Mouse (Mus musculus) CH12.LX (cell line): ENCODE results near the gene Ppp2r5e.

ENCODE experiments used
- BHLHE40 ChIP-seq: IDR thresholded peaks from 2 replicates; pipeline ENCODE4 v1.6.1; 2011; ENCODE audit warnings: mild to moderate bottlenecking, low read depth, low read length, improper control_type of control experiment
- CHD1 ChIP-seq: IDR thresholded peaks from 2 replicates; pipeline ENCODE4 v1.6.1; 2012; ENCODE audit warnings: low read depth, low read length, improper control_type of control experiment, inconsistent platforms
- CTCF ChIP-seq, 2 experiments: IDR thresholded peaks in 1 of 2; conservative IDR thresholded peaks in 1 of 2; 2 replicates each; pipeline ENCODE4 v1.5.1; 2011 to 2012; ENCODE audit warnings: low read depth in 2 of 2, low read length in 2 of 2, improper control_type of control experiment in 1 of 2, inconsistent platforms in 1 of 2, mild to moderate bottlenecking in 1 of 2, moderate library complexity in 1 of 2
- EP300 ChIP-seq: IDR thresholded peaks from 2 replicates; pipeline ENCODE4 v1.6.1; 2011; ENCODE audit warnings: low read length, improper control_type of control experiment
- GABPA ChIP-seq: IDR thresholded peaks from 2 replicates; pipeline ENCODE4 v1.6.1; 2012; ENCODE audit warnings: low read depth, low read length, improper control_type of control experiment, inconsistent platforms; ENCODE audit not compliant: insufficient replicate concordance
- KAT2A ChIP-seq: IDR thresholded peaks from 2 replicates; pipeline ENCODE4 v1.6.1; 2012; ENCODE audit warnings: low read length, improper control_type of control experiment, inconsistent platforms; ENCODE audit not compliant: insufficient replicate concordance
- MAZ ChIP-seq: IDR thresholded peaks from 2 replicates; pipeline ENCODE4 v1.6.1; 2012; ENCODE audit warnings: low read depth, mild to moderate bottlenecking, inconsistent platforms, low read length, improper control_type of control experiment, moderate library complexity
- PAX5 ChIP-seq: IDR thresholded peaks from 2 replicates; pipeline ENCODE4 v1.6.1; 2012; ENCODE audit warnings: low read length, inconsistent platforms, mixed read lengths
- POLR2A ChIP-seq: IDR thresholded peaks from 2 replicates; pipeline ENCODE4 v1.6.1; 2011; ENCODE audit warnings: low read depth, mild to moderate bottlenecking, improper control_type of control experiment, low read length

DNA sequence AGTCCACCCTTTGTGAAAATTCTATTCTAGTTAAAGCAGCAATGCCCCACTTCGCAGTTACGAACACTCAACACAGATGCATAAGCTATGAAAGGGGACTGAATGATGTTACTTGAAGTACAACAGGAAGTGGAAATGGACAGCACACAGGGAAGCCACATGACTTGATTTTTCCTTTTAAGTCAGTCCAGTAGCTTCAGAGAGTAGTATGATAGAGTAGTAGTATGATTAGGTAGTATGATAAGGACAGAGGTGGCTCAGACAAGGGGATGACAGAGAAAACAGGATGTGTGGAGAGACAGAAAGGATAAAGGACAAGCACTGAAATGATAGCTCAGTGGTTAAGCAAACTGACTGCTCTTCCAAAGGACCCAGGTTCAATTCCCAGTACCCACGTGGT is 101.4 kb downstream of the Ppp2r5e start:
- TF ChIP-seq PAX5 (no peak), EP300 (no peak), MAZ (no peak), GABPA (no peak), CTCF (conservative IDR thresholded peaks at IDR 0.05 in 1 of 2, IDR thresholded peaks at IDR 0.05 in 1 of 2; ENCODE audit: low read depth in 2 of 2, low read length in 2 of 2) (no peak), BHLHE40 (no peak), CHD1 (no peak), POLR2A (no peak), KAT2A (no peak)
